Mouse (Mus musculus): ENCODE data around the gene Uba52. TPM values are rescaled to one million over a fixed set of nuclear protein-coding genes. Genes with fewer than 3 reads are reported as not detected.
A peak's percentile ranks its signal among the peaks of the same experiment; 100 is the strongest.
"Not testable (repeated sequence)": the region's sequence is repeated elsewhere in the genome, so short reads cannot be mapped to it uniquely, and the experiment has no call there.

The Uba52 gene
- total and polyA plus RNA-seq, 3 experiments, result 1,322 to 4,646 (median 3,572) TPM

GRCm38 (mm10) chr8:70517940-70518643 is 7.5 kb upstream of the Uba52 start:
- TF ChIP-seq CTCF (IDR thresholded peaks at IDR 0.05; ENCODE audit: low read depth, low read length) (no peak), GATA2 (IDR thresholded peaks at IDR 0.05; ENCODE audit: borderline replicate concordance, low read depth, low read length) (no peak), POLR2AphosphoS5 (IDR thresholded peaks at IDR 0.05; ENCODE audit: insufficient replicate concordance, low read depth, low read length) (no peak), GATA1 (IDR thresholded peaks at IDR 0.05; ENCODE audit: borderline replicate concordance, low read length) (no peak), TAL1 (conservative IDR thresholded peaks at IDR 0.05; ENCODE audit: low read depth, low read length) (no peak)
- no peak; the same call in 1 of the 2 replicates for ATAC-seq (ENCODE audit: extremely low read depth, insufficient number of reproducible peaks, low FRiP score, poor library complexity, severe bottlenecking)
- H3K4me3 ChIP-seq (ENCODE audit: low read depth, low read length), result no peak overlapping the region
- DNase-seq (ENCODE audit: low spot score), result no peak
- peaks cover 65% of the 10 kb centered on the region for H3K4me1 ChIP-seq (ENCODE audit: insufficient read depth, low read depth, low read length)
- no peaks in the 10 kb centered on the region for H3K27me3 ChIP-seq (ENCODE audit: insufficient read depth, low read length)
- H3K36me3 ChIP-seq (replicated peaks), result peaks cover 77% of the 10 kb centered on the region
- no peaks in the 10 kb centered on the region for H3K9me3 ChIP-seq (replicated peaks)

GRCm38 (mm10) chr8:70513441-70513840 is 2.8 kb upstream of the Uba52 start:
- no peak for DNase-seq (ENCODE audit: low spot score)
- Histone ChIP-seq H3K9me3 (replicated peaks) (no peaks in the 10 kb centered on the region), H3K36me3 (replicated peaks) (peaks cover 78% of the 10 kb centered on the region), H3K4me3 (ENCODE audit: low read depth, low read length) (no peak overlapping the region), H3K4me1 (ENCODE audit: insufficient read depth, low read depth, low read length) (peaks cover 62% of the 10 kb centered on the region), H3K27me3 (ENCODE audit: insufficient read depth, low read length) (no peaks in the 10 kb centered on the region)
- ATAC-seq (ENCODE audit: extremely low read depth, insufficient number of reproducible peaks, low FRiP score, poor library complexity, severe bottlenecking), result no peak
- TF ChIP-seq GATA1 (IDR thresholded peaks at IDR 0.05; ENCODE audit: borderline replicate concordance, low read length) (no peak), POLR2AphosphoS5 (IDR thresholded peaks at IDR 0.05; ENCODE audit: insufficient replicate concordance, low read depth, low read length) (no peak), TAL1 (conservative IDR thresholded peaks at IDR 0.05; ENCODE audit: low read depth, low read length) (no peak), CTCF (IDR thresholded peaks at IDR 0.05; ENCODE audit: low read depth, low read length) (no peak), GATA2 (IDR thresholded peaks at IDR 0.05; ENCODE audit: borderline replicate concordance, low read depth, low read length) (no peak)

GRCm38 (mm10) chr8:70512253-70512903 is 1.8 kb upstream of the Uba52 start:
- Histone ChIP-seq H3K36me3 (replicated peaks) (peaks cover 78% of the 10 kb centered on the region), H3K4me3 (ENCODE audit: low read depth, low read length) (peak overlapping the region; percentile 47; the same call in 1 of the 2 replicates), H3K4me1 (ENCODE audit: insufficient read depth, low read depth, low read length) (peaks cover 60% of the 10 kb centered on the region), H3K27me3 (ENCODE audit: insufficient read depth, low read length) (no peaks in the 10 kb centered on the region), H3K9me3 (replicated peaks) (no peaks in the 10 kb centered on the region)
- DNase-seq (ENCODE audit: low spot score), result no peak
- no peak for ATAC-seq (ENCODE audit: extremely low read depth, insufficient number of reproducible peaks, low FRiP score, poor library complexity, severe bottlenecking)
- TF ChIP-seq GATA2 (IDR thresholded peaks at IDR 0.05; ENCODE audit: borderline replicate concordance, low read depth, low read length), result no peak
- TF ChIP-seq TAL1 (conservative IDR thresholded peaks at IDR 0.05; ENCODE audit: low read depth, low read length), result 0 out of 2 replicates have a peak, but pooled peaks have one; percentile 16

- Histone ChIP-seq H3K4me3 (ENCODE audit: low read depth, low read length) (peak overlapping the region; percentile 3; the same call in 1 of the 2 replicates), H3K27me3 (ENCODE audit: insufficient read depth, low read length) (no peaks in the 10 kb centered on the region), H3K9me3 (replicated peaks) (no peaks in the 10 kb centered on the region), H3K4me1 (ENCODE audit: insufficient read depth, low read depth, low read length) (peaks cover 65% of the 10 kb centered on the region), H3K36me3 (replicated peaks) (peaks cover 79% of the 10 kb centered on the region)
- peak; percentile 71; the same call in 1 of the 2 replicates for TF ChIP-seq POLR2AphosphoS5 (IDR thresholded peaks at IDR 0.05; ENCODE audit: insufficient replicate concordance, low read depth, low read length)
- TF ChIP-seq GATA1 (IDR thresholded peaks at IDR 0.05; ENCODE audit: borderline replicate concordance, low read length), result no peak
- TF ChIP-seq CTCF (IDR thresholded peaks at IDR 0.05; ENCODE audit: low read depth, low read length), result no peak
- DNase-seq (ENCODE audit: low spot score), result no peak
- no peak for ATAC-seq (ENCODE audit: extremely low read depth, insufficient number of reproducible peaks, low FRiP score, poor library complexity, severe bottlenecking)
These were observed 1.2 kb upstream of the Uba52 start for GRCm38 (mm10) chr8:70511770-70512169.

- DNase-seq (ENCODE audit: low spot score); ATAC-seq (ENCODE audit: extremely low read depth, insufficient number of reproducible peaks, low FRiP score, poor library complexity, severe bottlenecking); H3K9me3 ChIP-seq (replicated peaks); H3K27me3 ChIP-seq (ENCODE audit: insufficient read depth, low read length): not testable (repeated sequence)
- peaks cover 61% of the 10 kb centered on the region for H3K4me1 ChIP-seq (ENCODE audit: insufficient read depth, low read depth, low read length)
- H3K4me3 ChIP-seq (ENCODE audit: low read depth, low read length), result peak overlapping the region; percentile 92
- peaks cover 73% of the 10 kb centered on the region for H3K36me3 ChIP-seq (replicated peaks)
These were observed 573 bp upstream of the Uba52 start for GRCm38 (mm10) chr8:70511174-70511573.

GRCm38 (mm10) chr8:70509281-70509952 is 1.2 kb downstream of the Uba52 start:
- Histone ChIP-seq H3K4me1 (ENCODE audit: insufficient read depth, low read depth, low read length) (peaks cover 69% of the 10 kb centered on the region), H3K4me3 (ENCODE audit: low read depth, low read length) (peak overlapping the region; percentile 92), H3K9me3 (replicated peaks) (no peaks in the 10 kb centered on the region), H3K36me3 (replicated peaks) (peaks cover 71% of the 10 kb centered on the region), H3K27me3 (ENCODE audit: insufficient read depth, low read length) (no peaks in the 10 kb centered on the region)
- no peak for DNase-seq (ENCODE audit: low spot score)
- ATAC-seq (ENCODE audit: extremely low read depth, insufficient number of reproducible peaks, low FRiP score, poor library complexity, severe bottlenecking), result no peak
- peak; percentile 57; the same call in 1 of the 2 replicates for TF ChIP-seq POLR2AphosphoS5 (IDR thresholded peaks at IDR 0.05; ENCODE audit: insufficient replicate concordance, low read depth, low read length)
- no peak for TF ChIP-seq GATA1 (IDR thresholded peaks at IDR 0.05; ENCODE audit: borderline replicate concordance, low read length)
